Mouse (Mus musculus): ENCODE measurements around the gene Prss58. TPM values are rescaled to one million over a fixed set of nuclear protein-coding genes. Genes with fewer than 3 reads are reported as not detected.

Prss58 gene
- polyA plus RNA-seq, 1 experiment from 2014 or later, result not detected

Other genes starting within 250 kb of the Prss58 start
- gene Moxd2, start 12.9 kb downstream of the Prss58 start, polyA plus RNA-seq (2015; fragmentation: Nextera tagmentation; extraction: Ambion mirVana), result not detected in 2 replicates
- not detected in 2 replicates for gene 1700074P13Rik, start 40.2 kb upstream of the Prss58 start, polyA plus RNA-seq (2015; fragmentation: Nextera tagmentation; extraction: Ambion mirVana)
- not detected in 2 replicates for gene Gm4744, start 51.5 kb upstream of the Prss58 start, polyA plus RNA-seq (2015; fragmentation: Nextera tagmentation; extraction: Ambion mirVana)
- 0.11 TPM in 1 of 2 replicates, not detected in the other for gene 1810009J06Rik, start 64.4 kb upstream of the Prss58 start, polyA plus RNA-seq (2015; fragmentation: Nextera tagmentation; extraction: Ambion mirVana)
- not detected in 2 replicates for gene Gm2663, start 99.1 kb upstream of the Prss58 start, polyA plus RNA-seq (2015; fragmentation: Nextera tagmentation; extraction: Ambion mirVana)
- gene 2210010C04Rik, start 135.1 kb upstream of the Prss58 start, polyA plus RNA-seq (2015; fragmentation: Nextera tagmentation; extraction: Ambion mirVana), result 0.06 TPM in 1 of 2 replicates, not detected in the other